Mouse (Mus musculus): ENCODE results near the gene Kazald1. TPM values are rescaled to one million over a fixed set of nuclear protein-coding genes. Genes with fewer than 3 reads are reported as not detected.

Gene Kazald1
- polyA plus RNA-seq, 1 experiment from 2014 or later, result 38.5 TPM

- no peak overlapping the region for H3K27ac ChIP-seq
- H3K4me1 ChIP-seq, result peaks cover 54% of the 10 kb centered on the region
- H3K4me3 ChIP-seq, result peak overlapping the region; percentile 35
- under 1% methylated on average over 5 of the region's 5 CpGs for WGBS
- no peaks in the 10 kb centered on the region for H3K9me3 ChIP-seq
- H3K36me3 ChIP-seq, result no peaks in the 10 kb centered on the region
- H3K27me3 ChIP-seq, result peaks cover 95% of the 10 kb centered on the region
- peak overlapping the region; percentile 70 for H3K4me2 ChIP-seq
- no peak for ATAC-seq (ENCODE audit: insufficient number of reproducible peaks, low FRiP score, low TSS enrichment, low read depth)
- H3K9ac ChIP-seq, result no peak overlapping the region
Observed at GRCm38 (mm10) chr19:45081279-45081678, 6.2 kb downstream of the Kazald1 start.

GRCm38 (mm10) chr19:45081841-45082550 lies 7.0 kb downstream of the Kazald1 start:
- no peak overlapping the region for H3K27ac ChIP-seq
- H3K9me3 ChIP-seq, result no peaks in the 10 kb centered on the region
- H3K4me2 ChIP-seq, result no peak overlapping the region
- H3K4me1 ChIP-seq, result peaks cover 47% of the 10 kb centered on the region
- no peak overlapping the region for H3K9ac ChIP-seq
- ATAC-seq (ENCODE audit: insufficient number of reproducible peaks, low FRiP score, low TSS enrichment, low read depth), result no peak
- H3K4me3 ChIP-seq, result no peak overlapping the region
- 19% methylated on average over 11 of the region's 11 CpGs for WGBS
- H3K27me3 ChIP-seq, result peaks cover 95% of the 10 kb centered on the region
- H3K36me3 ChIP-seq, result no peaks in the 10 kb centered on the region

- no peak overlapping the region for H3K27ac ChIP-seq
- ATAC-seq (ENCODE audit: insufficient number of reproducible peaks, low FRiP score, low TSS enrichment, low read depth), result no peak
- WGBS, result 15% methylated on average over 11 of the region's 11 CpGs
- H3K4me2 ChIP-seq, result no peak overlapping the region
- H3K36me3 ChIP-seq, result no peaks in the 10 kb centered on the region
- H3K4me3 ChIP-seq, result no peak overlapping the region
- H3K27me3 ChIP-seq, result peaks cover 31% of the 10 kb centered on the region
- no peak overlapping the region for H3K9ac ChIP-seq
- no peaks in the 10 kb centered on the region for H3K9me3 ChIP-seq
- no peaks in the 10 kb centered on the region for H3K4me1 ChIP-seq
Observed at GRCm38 (mm10) chr19:45097868-45098267, 22.8 kb downstream of the Kazald1 start.

GRCm38 (mm10) chr19:45100486-45101270 lies 25.6 kb downstream of the Kazald1 start:
- 69% methylated on average over 8 of the region's 8 CpGs for WGBS
- Histone ChIP-seq H3K4me3 (no peak overlapping the region), H3K27ac (no peak overlapping the region), H3K4me2 (no peak overlapping the region), H3K36me3 (no peaks in the 10 kb centered on the region), H3K27me3 (peaks cover 56% of the 10 kb centered on the region), H3K9me3 (no peaks in the 10 kb centered on the region), H3K4me1 (no peaks in the 10 kb centered on the region), H3K9ac (no peak overlapping the region)
- no peak for ATAC-seq (ENCODE audit: insufficient number of reproducible peaks, low FRiP score, low TSS enrichment, low read depth)

- H3K27ac ChIP-seq, result no peak overlapping the region
- no peak overlapping the region for H3K4me2 ChIP-seq
- no peak overlapping the region for H3K4me3 ChIP-seq
- peaks cover 57% of the 10 kb centered on the region for H3K27me3 ChIP-seq
- H3K36me3 ChIP-seq, result no peaks in the 10 kb centered on the region
- ATAC-seq (ENCODE audit: insufficient number of reproducible peaks, low FRiP score, low TSS enrichment, low read depth), result no peak
- no peaks in the 10 kb centered on the region for H3K9me3 ChIP-seq
- H3K9ac ChIP-seq, result no peak overlapping the region
- 0 out of 2 replicates have a peak, but pooled peaks cover 2% of the 10 kb centered on the region for H3K4me1 ChIP-seq
- 24% methylated on average over 1 of the region's 1 CpGs for WGBS
Observed at GRCm38 (mm10) chr19:45105591-45105990, 30.6 kb downstream of the Kazald1 start.

- ATAC-seq (ENCODE audit: insufficient number of reproducible peaks, low FRiP score, low TSS enrichment, low read depth), result no peak
- H3K27ac ChIP-seq, result no peak overlapping the region
- H3K36me3 ChIP-seq, result no peaks in the 10 kb centered on the region
- H3K9me3 ChIP-seq, result no peaks in the 10 kb centered on the region
- no peak overlapping the region for H3K4me2 ChIP-seq
- WGBS, result 31% methylated on average over 6 of the region's 6 CpGs
- H3K4me3 ChIP-seq, result no peak overlapping the region
- 0 out of 2 replicates have a peak, but pooled peaks cover 2% of the 10 kb centered on the region for H3K4me1 ChIP-seq
- H3K27me3 ChIP-seq, result peaks cover 47% of the 10 kb centered on the region
- H3K9ac ChIP-seq, result no peak overlapping the region
Observed at GRCm38 (mm10) chr19:45106689-45107088, 31.6 kb downstream of the Kazald1 start.

- no peak overlapping the region for H3K9ac ChIP-seq
- ATAC-seq (ENCODE audit: insufficient number of reproducible peaks, low FRiP score, low TSS enrichment, low read depth), result no peak
- WGBS, result 62% methylated on average over 8 of the region's 8 CpGs
- H3K4me1 ChIP-seq, result 0 out of 2 replicates have a peak, but pooled peaks cover 2% of the 10 kb centered on the region
- no peak overlapping the region for H3K27ac ChIP-seq
- H3K9me3 ChIP-seq, result no peaks in the 10 kb centered on the region
- H3K27me3 ChIP-seq, result peaks cover 19% of the 10 kb centered on the region
- H3K4me2 ChIP-seq, result no peak overlapping the region
- H3K36me3 ChIP-seq, result no peaks in the 10 kb centered on the region
- H3K4me3 ChIP-seq, result no peak overlapping the region
Observed at GRCm38 (mm10) chr19:45110681-45111080, 35.6 kb downstream of the Kazald1 start.

GRCm38 (mm10) chr19:45112444-45112843 lies 37.4 kb downstream of the Kazald1 start:
- Histone ChIP-seq H3K4me1 (0 out of 2 replicates have a peak, but pooled peaks cover 2% of the 10 kb centered on the region), H3K4me2 (no peak overlapping the region), H3K27me3 (peaks cover 13% of the 10 kb centered on the region; the same call in 1 of the 2 replicates), H3K9ac (no peak overlapping the region), H3K36me3 (no peaks in the 10 kb centered on the region), H3K27ac (no peak overlapping the region), H3K4me3 (no peak overlapping the region), H3K9me3 (no peaks in the 10 kb centered on the region)
- ATAC-seq (ENCODE audit: insufficient number of reproducible peaks, low FRiP score, low TSS enrichment, low read depth), result no peak
- WGBS, result 86% methylated on average over 6 of the region's 6 CpGs

GRCm38 (mm10) chr19:45113791-45114460 lies 38.9 kb downstream of the Kazald1 start:
- Histone ChIP-seq H3K4me2 (no peak overlapping the region), H3K27ac (no peak overlapping the region), H3K36me3 (no peaks in the 10 kb centered on the region), H3K4me3 (no peak overlapping the region), H3K4me1 (0 out of 2 replicates have a peak, but pooled peaks cover 2% of the 10 kb centered on the region), H3K9me3 (no peaks in the 10 kb centered on the region), H3K27me3 (peaks cover 19% of the 10 kb centered on the region), H3K9ac (no peak overlapping the region)
- WGBS, result 3% methylated on average over 18 of the region's 18 CpGs
- ATAC-seq (ENCODE audit: insufficient number of reproducible peaks, low FRiP score, low TSS enrichment, low read depth), result no peak

DNA sequence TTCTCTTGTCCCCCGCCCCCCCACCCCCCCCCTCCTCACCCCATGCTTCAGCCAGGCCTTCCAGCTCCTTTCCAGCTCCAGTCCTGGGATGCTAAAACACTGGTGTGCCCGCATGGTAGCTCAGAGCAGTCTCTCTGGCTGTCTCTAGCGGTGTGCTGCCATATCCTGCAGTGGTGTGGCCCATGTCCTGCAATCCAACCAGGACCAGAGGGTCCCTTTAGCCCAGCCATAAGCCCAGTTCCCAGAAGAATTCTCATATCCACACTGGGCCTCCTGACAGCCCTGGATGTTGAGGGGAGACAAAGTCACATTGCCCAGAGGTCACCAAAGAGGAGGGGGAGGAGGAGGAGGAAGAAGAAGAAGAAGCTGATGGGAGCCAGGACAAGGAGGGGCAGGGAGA lies 39.7 kb downstream of the Kazald1 start:
- Histone ChIP-seq H3K36me3 (no peaks in the 10 kb centered on the region), H3K4me1 (0 out of 2 replicates have a peak, but pooled peaks cover 2% of the 10 kb centered on the region), H3K9ac (no peak overlapping the region), H3K9me3 (no peaks in the 10 kb centered on the region), H3K27ac (no peak overlapping the region), H3K4me3 (no peak overlapping the region), H3K27me3 (peaks cover 19% of the 10 kb centered on the region), H3K4me2 (no peak overlapping the region)
- 40% methylated on average over 3 of the region's 3 CpGs for WGBS
- no peak for ATAC-seq (ENCODE audit: insufficient number of reproducible peaks, low FRiP score, low TSS enrichment, low read depth)

- Histone ChIP-seq H3K4me2 (no peak overlapping the region), H3K9ac (no peak overlapping the region), H3K27me3 (peaks cover 25% of the 10 kb centered on the region; the same call in 1 of the 2 replicates), H3K36me3 (no peaks in the 10 kb centered on the region), H3K4me1 (no peaks in the 10 kb centered on the region), H3K4me3 (no peak overlapping the region), H3K9me3 (no peaks in the 10 kb centered on the region), H3K27ac (no peak overlapping the region)
- WGBS, result 57% methylated on average over 1 of the region's 1 CpGs
- no peak for ATAC-seq (ENCODE audit: insufficient number of reproducible peaks, low FRiP score, low TSS enrichment, low read depth)
Observed at GRCm38 (mm10) chr19:45116798-45117197, 41.8 kb downstream of the Kazald1 start.
